Mouse (Mus musculus) midbrain, embryonic 15.5 days (tissue): ENCODE measurements around the gene Tspan18. TPM values are rescaled to one million over a fixed set of nuclear protein-coding genes. Genes with fewer than 3 reads are reported as not detected.

Source experiments
- ATAC-seq: fragments of 200-750 bp; cut with Nextera tagmentation; replicated peaks from 2 replicates; pipeline ENCODE4 v1.8.0; 2017; ENCODE audit warnings: moderate TSS enrichment
- H3K27ac ChIP-seq: fragments of 300-500 bp; sonication (generic); 2 replicates; pipeline ENCODE4 v1.5.1; 2015; ENCODE audit warnings: mild to moderate bottlenecking, inconsistent platforms
- H3K27me3 ChIP-seq: fragments of 300-500 bp; sonication (generic); replicated peaks from 2 replicates; pipeline ENCODE4 v1.6.1; 2015; ENCODE audit warnings: inconsistent platforms
- H3K36me3 ChIP-seq: fragments of 300-500 bp; sonication (generic); replicated peaks from 2 replicates; pipeline ENCODE4 v1.6.1; 2015; ENCODE audit warnings: inconsistent platforms
- H3K4me1 ChIP-seq: fragments of 300-500 bp; sonication (generic); 2 replicates; pipeline ENCODE4 v1.6.1; 2015; ENCODE audit warnings: inconsistent platforms
- H3K4me2 ChIP-seq: fragments of 300-500 bp; sonication (generic); 2 replicates; pipeline ENCODE4 v1.6.1; 2015; ENCODE audit warnings: inconsistent platforms, mild to moderate bottlenecking, moderate library complexity
- H3K4me3 ChIP-seq: fragments of 300-500 bp; sonication (generic); 2 replicates; pipeline ENCODE4 v1.5.1; 2015; ENCODE audit warnings: mild to moderate bottlenecking, inconsistent platforms
- H3K9ac ChIP-seq: fragments of 300-500 bp; sonication (generic); 2 replicates; pipeline ENCODE4 v1.6.1; 2015; ENCODE audit warnings: mild to moderate bottlenecking, inconsistent platforms
- H3K9me3 ChIP-seq: fragments of 300-500 bp; sonication (generic); 2 replicates; pipeline ENCODE4 v1.6.1; 2016; ENCODE audit warnings: inconsistent platforms
- WGBS: fragments of 180-500 bp; shearing (Covaris S2); methylation state at CpG from one replicate; pipeline ENCODE4 v1.1.7; 2015; ENCODE audit warnings: mixed read lengths; 5-methylcytosine and 5-hydroxymethylcytosine counted together
- polyA plus RNA-seq: library from polyadenylated mRNA; unstranded; fragments of >200 nt; fragmentation: Nextera tagmentation; extraction: Ambion mirVana; gene quantifications from 2 replicates; pipeline ENCODE4 v1.2.1, GENCODE M21; 2015

The Tspan18 gene
- polyA plus RNA-seq, 1 experiment from 2014 or later = 22.6 TPM

DNA sequence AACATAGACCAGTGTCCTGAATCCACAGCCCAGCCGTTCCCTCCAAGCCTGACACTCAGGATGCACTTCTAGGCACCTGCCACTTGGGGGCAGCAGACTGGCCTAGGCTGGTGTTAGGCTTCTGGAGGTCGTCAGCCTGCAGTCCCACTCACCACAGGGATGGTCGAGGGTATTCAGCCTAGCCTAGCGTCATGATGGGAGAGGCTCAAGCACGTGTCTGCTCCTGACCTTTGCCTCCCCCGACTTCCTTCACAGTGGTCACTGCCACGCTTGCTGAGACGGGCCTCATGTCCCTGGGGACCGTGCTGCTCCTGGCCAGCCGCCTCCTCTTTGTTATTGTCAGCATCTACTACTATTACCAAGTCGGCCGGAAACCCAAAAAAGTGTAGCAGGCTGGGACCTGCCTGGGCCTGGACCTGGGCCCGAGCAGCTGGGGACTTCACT is 134.8 kb downstream of the Tspan18 start:
- Histone ChIP-seq H3K27me3 (no peaks in the 10 kb centered on the region), H3K4me3 (no peak overlapping the region), H3K9ac (no peak overlapping the region), H3K9me3 (no peaks in the 10 kb centered on the region), H3K27ac (no peak overlapping the region), H3K36me3 (0 out of 2 replicates have a peak, but pooled peaks cover 6% of the 10 kb centered on the region), H3K4me2 (no peak overlapping the region), H3K4me1 (peaks cover 26% of the 10 kb centered on the region)
- WGBS = 44% methylated on average over 13 of the region's 13 CpGs
- ATAC-seq = peak; percentile 12; the same call in 1 of the 2 replicates

DNA sequence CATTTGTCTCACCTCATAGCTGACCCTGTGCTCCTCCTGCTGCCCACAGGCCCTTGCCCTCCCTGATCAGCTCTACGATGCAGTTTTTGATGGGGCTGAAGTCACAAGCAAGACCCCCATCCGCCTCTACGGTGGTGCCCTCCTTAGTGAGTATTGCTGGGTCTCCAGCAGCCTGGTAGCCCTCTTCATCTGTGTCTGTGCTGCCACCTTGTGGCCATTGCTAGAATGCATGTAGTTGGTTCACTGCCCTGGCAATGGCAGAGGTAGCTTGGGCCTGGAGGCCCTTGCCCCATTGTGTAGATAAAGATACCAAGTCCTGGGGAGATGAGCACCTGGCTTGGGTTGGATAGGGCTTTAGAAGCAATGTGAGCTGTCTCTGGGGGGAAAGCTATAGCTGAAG is 135.5 kb downstream of the Tspan18 start:
- no peak overlapping the region for H3K4me3 ChIP-seq
- peaks cover 33% of the 10 kb centered on the region for H3K4me1 ChIP-seq
- H3K4me2 ChIP-seq = no peak overlapping the region
- ATAC-seq = peak; percentile 65
- no peak overlapping the region for H3K27ac ChIP-seq
- H3K36me3 ChIP-seq = 0 out of 2 replicates have a peak, but pooled peaks cover 6% of the 10 kb centered on the region
- H3K27me3 ChIP-seq = no peaks in the 10 kb centered on the region
- no peaks in the 10 kb centered on the region for H3K9me3 ChIP-seq
- no peak overlapping the region for H3K9ac ChIP-seq
- WGBS = 16% methylated on average over 3 of the region's 3 CpGs

DNA sequence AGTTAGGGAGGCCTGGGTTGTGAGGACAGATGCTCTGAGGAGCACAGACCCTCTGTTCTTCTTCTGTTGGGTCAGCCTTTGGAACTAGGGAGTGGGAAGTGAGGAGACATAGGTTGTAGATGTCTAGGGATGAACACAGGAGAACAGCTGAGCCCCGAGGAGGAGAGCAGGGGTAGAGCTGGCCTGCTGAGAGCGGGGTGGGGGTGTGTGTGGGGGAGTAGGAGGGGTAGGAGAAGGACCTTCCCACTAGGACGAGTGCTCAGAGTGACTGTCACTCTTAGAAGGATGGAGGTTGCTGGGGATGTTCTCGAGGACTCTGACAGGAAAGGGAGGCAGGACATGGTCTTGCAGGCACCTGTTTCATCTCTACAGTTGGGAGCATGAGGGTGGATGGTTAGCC is 140.5 kb downstream of the Tspan18 start:
- ATAC-seq = no peak
- WGBS = 47% methylated on average over 4 of the region's 4 CpGs
- H3K9ac ChIP-seq = no peak overlapping the region
- no peak overlapping the region for H3K27ac ChIP-seq
- H3K27me3 ChIP-seq = no peaks in the 10 kb centered on the region
- H3K4me2 ChIP-seq = no peak overlapping the region
- H3K4me3 ChIP-seq = no peak overlapping the region
- peaks cover 78% of the 10 kb centered on the region for H3K4me1 ChIP-seq
- H3K9me3 ChIP-seq = no peaks in the 10 kb centered on the region
- H3K36me3 ChIP-seq = no peaks in the 10 kb centered on the region

DNA sequence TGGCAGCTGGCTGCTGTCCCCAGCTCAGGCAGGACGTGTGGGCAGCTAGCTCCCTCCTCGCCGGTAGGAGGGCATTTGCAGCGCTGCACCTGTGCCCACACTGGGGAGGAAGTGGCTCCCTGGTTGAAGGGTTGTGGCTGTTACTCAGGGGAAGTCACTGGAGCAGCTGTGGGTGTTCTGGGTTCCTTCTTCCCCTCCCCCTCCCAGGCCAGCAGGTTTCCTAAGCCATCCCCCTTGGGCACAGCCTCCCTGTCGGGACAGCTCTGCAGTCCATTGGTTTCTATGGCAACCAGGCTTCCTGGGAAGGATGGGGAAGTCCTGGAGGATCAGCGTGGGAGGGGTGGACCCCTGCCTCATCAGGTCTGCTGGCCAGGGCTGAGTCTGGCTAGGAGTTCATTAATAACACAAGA is 141.6 kb downstream of the Tspan18 start:
- Histone ChIP-seq H3K4me2 (peak overlapping the region; percentile 80), H3K27me3 (no peaks in the 10 kb centered on the region), H3K4me1 (peaks cover 78% of the 10 kb centered on the region), H3K4me3 (no peak overlapping the region), H3K27ac (peak overlapping the region; percentile 46), H3K9ac (no peak overlapping the region; the same call in 1 of the 2 replicates), H3K36me3 (no peaks in the 10 kb centered on the region), H3K9me3 (no peaks in the 10 kb centered on the region)
- 4% methylated on average over 6 of the region's 6 CpGs for WGBS
- no peak for ATAC-seq

DNA sequence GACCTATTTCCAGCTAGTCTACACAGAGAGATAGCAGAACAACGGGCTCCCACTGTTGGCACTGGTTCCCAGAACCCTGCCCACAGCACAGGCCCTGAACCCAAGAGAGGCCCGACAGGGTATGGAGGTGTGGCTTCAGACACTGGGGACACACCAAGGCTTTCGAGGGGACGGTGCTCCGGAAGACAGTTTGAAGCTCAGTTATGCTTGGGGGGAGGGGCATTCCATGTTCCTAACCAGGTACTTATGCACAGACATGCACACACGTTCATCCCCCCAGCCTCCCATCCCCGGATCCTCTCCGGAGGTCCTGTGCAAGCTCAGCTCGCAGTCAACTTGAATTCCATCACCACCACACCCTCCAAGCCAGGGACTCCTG is 142.1 kb downstream of the Tspan18 start:
- Histone ChIP-seq H3K27me3 (no peaks in the 10 kb centered on the region), H3K36me3 (no peaks in the 10 kb centered on the region), H3K4me2 (peak overlapping the region; percentile 80), H3K27ac (peak overlapping the region; percentile 46), H3K9ac (no peak overlapping the region), H3K9me3 (no peaks in the 10 kb centered on the region), H3K4me3 (no peak overlapping the region), H3K4me1 (peaks cover 79% of the 10 kb centered on the region)
- 29% methylated on average over 9 of the region's 9 CpGs for WGBS
- no peak for ATAC-seq

DNA sequence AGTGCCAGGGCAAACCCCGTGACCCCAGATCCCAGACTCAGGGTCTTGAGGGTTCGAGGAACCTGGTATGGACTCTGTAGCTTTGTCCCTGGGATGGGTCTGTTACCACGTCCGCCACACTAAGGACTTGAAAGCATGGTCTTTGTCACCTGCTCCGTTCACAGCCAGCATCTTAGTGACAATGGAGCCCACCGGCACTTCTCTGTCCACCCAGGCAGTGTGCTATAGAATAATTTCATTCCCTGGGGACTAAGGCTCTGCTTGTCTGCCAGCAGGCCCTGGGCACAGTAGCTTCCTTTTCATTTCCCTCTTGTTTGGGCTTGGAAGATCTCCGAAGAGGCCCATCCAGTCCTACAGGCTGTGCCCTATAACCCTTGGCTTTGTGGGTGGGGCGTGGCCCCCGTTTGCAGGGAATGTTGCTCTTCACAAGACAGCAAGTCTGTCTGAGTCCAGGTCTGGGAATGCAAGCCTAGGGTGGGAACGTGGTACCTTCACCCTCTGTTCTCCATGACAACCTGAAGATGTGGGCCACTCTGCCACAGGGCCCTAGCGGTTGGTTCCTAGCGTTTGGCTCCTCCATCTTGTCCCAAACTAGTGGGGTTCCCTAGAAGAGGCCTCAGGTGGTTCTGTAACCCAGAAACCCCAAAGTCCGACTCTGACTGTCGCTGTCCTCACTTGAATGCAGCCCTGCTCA is 142.7 kb downstream of the Tspan18 start:
- Histone ChIP-seq H3K27me3 (no peaks in the 10 kb centered on the region), H3K9me3 (no peaks in the 10 kb centered on the region), H3K9ac (peak overlapping the region; percentile 10; the same call in 1 of the 2 replicates), H3K4me2 (peak overlapping the region; percentile 80), H3K36me3 (no peaks in the 10 kb centered on the region), H3K4me3 (peak overlapping the region; percentile 9; the same call in 1 of the 2 replicates), H3K4me1 (peaks cover 84% of the 10 kb centered on the region), H3K27ac (peak overlapping the region; percentile 46)
- 47% methylated on average over 14 of the region's 14 CpGs for WGBS
- ATAC-seq = no peak

DNA sequence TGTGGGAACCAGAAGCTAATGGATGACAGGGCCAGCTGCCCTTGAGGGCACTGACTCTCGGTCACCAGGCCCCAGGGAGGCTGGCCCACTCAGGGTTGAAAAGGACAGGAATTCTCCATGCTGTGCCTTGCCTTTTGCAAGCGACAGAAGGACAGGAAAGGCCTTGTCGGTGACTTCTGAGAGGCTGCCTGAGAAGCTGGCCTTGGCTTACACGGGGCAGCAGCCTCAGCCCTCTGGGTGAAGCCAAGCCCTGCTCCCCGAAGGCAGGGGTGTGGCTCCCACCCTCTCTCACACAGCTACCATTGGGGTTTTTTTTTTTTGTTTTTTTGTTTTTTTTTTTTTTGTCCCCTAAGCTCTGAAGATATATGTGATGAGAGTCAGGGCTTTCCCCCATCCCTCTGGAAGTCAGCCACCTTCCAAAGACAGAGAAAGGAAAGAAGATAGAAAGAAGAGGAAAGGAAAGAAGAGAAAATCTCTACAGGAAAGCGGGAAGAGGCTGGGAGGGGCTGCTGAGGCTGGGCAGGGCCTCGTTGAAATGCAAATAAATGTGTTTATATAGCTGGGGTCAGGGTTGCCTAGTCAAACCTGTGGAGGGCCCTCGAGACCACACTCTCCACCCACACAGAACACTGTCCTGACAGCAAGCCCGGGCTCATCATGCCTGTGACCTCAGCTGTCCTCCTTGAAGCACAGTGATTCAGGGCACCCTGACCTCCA is 143.4 kb downstream of the Tspan18 start:
- peak overlapping the region; percentile 10; the same call in 1 of the 2 replicates for H3K9ac ChIP-seq
- peak overlapping the region; percentile 43 for H3K27ac ChIP-seq

DNA sequence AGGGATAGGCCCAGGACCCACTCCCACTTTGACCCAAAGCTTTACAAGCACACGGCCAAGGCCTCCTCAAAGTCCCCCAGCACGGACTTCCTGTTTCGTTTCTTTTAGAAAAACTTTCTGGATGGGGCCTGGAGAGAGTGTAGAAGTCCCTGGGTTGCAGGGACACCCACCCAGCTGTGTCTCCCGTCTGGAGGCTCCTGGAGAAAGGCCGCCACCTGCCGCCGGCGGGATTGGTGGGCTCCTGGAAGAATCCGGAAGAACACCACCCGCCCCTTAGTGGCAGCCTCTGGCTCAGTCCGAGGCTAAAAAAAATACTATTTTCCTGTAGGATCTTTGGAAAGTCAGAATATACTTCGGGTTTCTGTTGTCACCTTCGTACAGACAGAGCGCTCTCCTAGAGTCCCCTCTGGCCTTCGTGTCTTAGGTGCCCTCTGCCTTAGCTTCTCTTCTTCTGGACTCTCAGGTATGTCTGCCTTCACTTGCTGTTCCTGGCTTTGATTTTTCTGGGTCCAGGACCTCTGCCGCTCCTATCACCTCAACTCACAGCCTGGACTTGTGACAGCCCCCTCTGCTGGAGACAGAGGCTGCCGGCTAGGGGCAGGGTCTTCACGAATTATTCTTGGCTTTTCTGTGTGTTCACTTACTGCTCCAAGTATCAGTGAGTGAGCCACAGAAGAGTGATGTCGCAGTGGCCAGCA is 145.4 kb downstream of the Tspan18 start:
- Histone ChIP-seq H3K4me2 (peak overlapping the region; percentile 80), H3K4me3 (peak overlapping the region; percentile 88), H3K4me1 (peaks cover 61% of the 10 kb centered on the region), H3K9ac (peak overlapping the region; percentile 89), H3K9me3 (no peaks in the 10 kb centered on the region), H3K27me3 (no peaks in the 10 kb centered on the region), H3K27ac (peak overlapping the region; percentile 93), H3K36me3 (no peaks in the 10 kb centered on the region)
- WGBS = 4% methylated on average over 19 of the region's 19 CpGs
- peak; percentile 19 for ATAC-seq

More for the DNA sequence above, 143.4 kb downstream of the Tspan18 start:
- Histone ChIP-seq H3K9me3 (no peaks in the 10 kb centered on the region), H3K4me1 (peaks cover 80% of the 10 kb centered on the region), H3K36me3 (no peaks in the 10 kb centered on the region), H3K4me3 (peak overlapping the region; percentile 12; the same call in 1 of the 2 replicates), H3K4me2 (peak overlapping the region; percentile 80), H3K27me3 (no peaks in the 10 kb centered on the region)
- no peak for ATAC-seq
- 9% methylated on average over 9 of the region's 9 CpGs for WGBS

DNA sequence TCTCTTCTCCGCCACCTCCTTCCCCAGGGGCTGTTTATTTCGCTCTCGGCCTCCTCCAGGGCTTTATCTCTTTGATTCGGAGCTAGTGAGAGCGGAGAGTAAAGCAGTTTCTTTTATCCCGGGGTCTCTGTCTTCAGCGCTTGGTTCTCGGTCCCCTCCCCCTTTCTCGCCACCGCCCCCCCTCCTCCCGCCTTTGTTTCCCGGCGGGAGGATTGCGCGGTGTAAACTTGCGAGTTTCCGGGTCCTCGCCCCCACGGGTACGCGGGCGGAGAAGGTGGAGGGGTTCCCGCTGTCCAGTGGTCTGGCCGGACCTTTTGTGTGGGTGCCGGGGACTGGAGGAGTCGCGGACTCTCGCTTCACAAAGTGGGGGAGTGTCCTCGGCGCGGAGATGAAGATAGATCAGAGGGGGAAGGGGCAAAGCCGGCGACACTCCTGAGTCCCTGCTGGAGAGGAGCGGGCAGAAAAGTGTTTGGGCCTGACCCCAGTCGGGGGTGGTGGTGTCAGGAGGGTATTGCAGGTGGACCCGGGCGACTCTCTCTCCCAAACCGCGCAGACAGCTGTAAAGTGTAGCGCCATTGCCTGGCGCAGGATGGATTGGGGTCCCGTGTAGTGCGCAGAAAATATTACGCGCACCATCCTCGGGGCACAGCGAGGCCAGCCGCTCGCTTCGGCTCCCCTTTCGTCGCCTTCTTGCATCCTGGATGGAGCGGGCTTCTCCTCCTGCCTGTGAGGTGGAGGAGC is 146.1 kb downstream of the Tspan18 start:
- no peaks in the 10 kb centered on the region for H3K27me3 ChIP-seq
- H3K4me1 ChIP-seq = peaks cover 54% of the 10 kb centered on the region
- under 1% methylated on average over 53 of the region's 53 CpGs for WGBS
- H3K4me2 ChIP-seq = peak overlapping the region; percentile 80
- ATAC-seq = peak; percentile 18
- peak overlapping the region; percentile 93 for H3K27ac ChIP-seq
- peak overlapping the region; percentile 89 for H3K9ac ChIP-seq
- no peaks in the 10 kb centered on the region for H3K36me3 ChIP-seq
- H3K4me3 ChIP-seq = peak overlapping the region; percentile 88
- H3K9me3 ChIP-seq = no peaks in the 10 kb centered on the region

DNA sequence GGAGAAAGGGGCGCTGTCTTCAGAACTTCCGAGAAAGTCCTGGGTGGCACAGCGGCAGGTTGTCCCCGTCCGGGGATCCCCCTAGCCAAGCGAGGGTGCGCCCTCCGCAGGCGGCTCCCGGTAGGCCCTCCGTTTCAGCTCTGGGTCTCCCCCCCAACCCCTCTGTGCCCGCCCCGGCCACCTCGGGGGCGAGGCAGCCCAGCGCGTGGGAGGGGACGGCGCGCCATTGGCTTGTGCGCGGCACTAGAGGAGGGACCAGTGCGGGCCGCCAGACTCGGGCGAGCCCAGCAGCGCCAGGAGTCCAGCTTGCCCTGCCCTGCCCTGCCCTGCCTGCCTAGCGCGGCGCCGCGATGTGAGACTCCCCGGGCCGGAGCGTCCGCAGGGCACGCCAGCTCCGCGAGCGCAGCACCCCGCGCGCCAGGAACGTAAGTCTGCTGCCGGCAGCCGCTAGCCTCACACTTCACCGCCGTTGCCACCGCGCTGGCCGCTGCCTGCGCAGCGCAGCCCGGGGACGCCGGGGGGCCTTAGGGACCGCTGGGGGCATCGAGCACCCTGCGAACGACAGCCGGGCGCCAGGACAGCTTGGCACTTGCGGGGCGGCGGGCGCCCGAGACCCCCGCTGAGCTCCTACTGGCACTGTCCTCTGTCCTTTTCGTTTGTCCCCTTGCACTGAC is 146.8 kb downstream of the Tspan18 start, which contains the start of gene Trp53i11:
TSS of gene Trp53i11 (plus strand) at position 226 of the 674 bp plus-strand sequence.
- ATAC-seq = peak; percentile 82

DNA sequence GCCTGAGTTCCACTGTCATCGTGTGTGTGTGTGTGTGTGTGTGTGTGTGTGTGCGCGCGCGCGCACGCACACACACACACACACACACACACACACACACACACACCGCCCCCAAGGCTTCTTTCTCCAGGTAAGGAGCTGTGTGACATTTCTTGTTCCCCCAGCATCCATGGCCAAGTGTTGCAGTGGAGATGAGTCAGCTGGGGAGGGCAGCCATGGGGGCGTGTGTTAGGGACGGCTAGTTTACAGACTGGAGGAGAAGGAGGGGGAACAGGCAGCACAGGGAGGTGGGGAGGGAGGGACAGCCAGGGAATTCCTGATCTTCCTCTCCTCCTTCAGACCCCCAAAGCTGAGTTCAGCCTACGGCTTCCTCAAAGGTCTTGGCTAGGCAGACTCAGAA is 151.4 kb downstream of the Tspan18 start:
- Histone ChIP-seq H3K9ac (no peak overlapping the region), H3K36me3 (no peaks in the 10 kb centered on the region), H3K4me1 (peaks cover 26% of the 10 kb centered on the region), H3K27me3 (no peaks in the 10 kb centered on the region), H3K9me3 (no peaks in the 10 kb centered on the region), H3K4me3 (no peak overlapping the region), H3K27ac (no peak overlapping the region), H3K4me2 (no peak overlapping the region)
- WGBS = 81% methylated on average over 11 of the region's 11 CpGs
- ATAC-seq = no peak

More for the DNA sequence above, 146.8 kb downstream of the Tspan18 start, which contains the start of gene Trp53i11:
- Histone ChIP-seq H3K4me1 (peaks cover 46% of the 10 kb centered on the region), H3K9ac (peak within 1 kb of the TSS; percentile 89), H3K9me3 (no peaks in the 10 kb centered on the region), H3K4me3 (peak within 1 kb of the TSS; percentile 88), H3K4me2 (peak within 1 kb of the TSS; percentile 80), H3K27ac (peak within 1 kb of the TSS; percentile 93), H3K36me3 (no peaks in the 10 kb centered on the region), H3K27me3 (no peaks in the 10 kb centered on the region)
- WGBS = under 1% methylated on average over 65 of the region's 69 CpGs
